Mouse (Mus musculus) erythroblast, embryonic 14.5 days (primary cell): ENCODE data around the gene Olfr890. TPM values are rescaled to one million over a fixed set of nuclear protein-coding genes. Genes with fewer than 3 reads are reported as not detected.
"Not testable (repeated sequence)": the region's sequence is repeated elsewhere in the genome, so short reads cannot be mapped to it uniquely, and the experiment has no call there.

Experiments used
- H3K27me3 ChIP-seq: 2 replicates; pipeline ENCODE4 v1.6.1; 2012; ENCODE audit warnings: inconsistent platforms; ENCODE audit not compliant: control insufficient read depth
- H3K36me3 ChIP-seq: 2 replicates; pipeline ENCODE4 v1.6.1; 2012; ENCODE audit warnings: mild to moderate bottlenecking, inconsistent platforms; ENCODE audit not compliant: control insufficient read depth
- H3K4me1 ChIP-seq: 2 replicates; pipeline ENCODE4 v1.6.1; 2012; ENCODE audit warnings: inconsistent platforms; ENCODE audit not compliant: control insufficient read depth
- H3K4me3 ChIP-seq: replicated peaks from 2 replicates; pipeline ENCODE3; 2012; ENCODE audit warnings: moderate library complexity, mild to moderate bottlenecking, inconsistent platforms
- H3K9me3 ChIP-seq: 2 replicates; pipeline ENCODE4 v1.6.1; 2012; ENCODE audit warnings: low read length, inconsistent platforms, mixed read lengths; ENCODE audit not compliant: control insufficient read depth
- GATA1 ChIP-seq: IDR thresholded peaks from 2 replicates; pipeline ENCODE4 v1.6.1; 2012; ENCODE audit warnings: low read length, inconsistent platforms, mixed read lengths
- TAL1 ChIP-seq: IDR thresholded peaks from 3 replicates; pipeline ENCODE4 v1.6.1; 2012; ENCODE audit warnings: low read length, inconsistent platforms, mixed read lengths
- polyA plus RNA-seq: library from polyadenylated mRNA; stranded (reverse); fragments of >175 nt; gene quantifications from 2 replicates; pipeline ENCODE4 v1.2.3, GENCODE M21; 2012

Olfr890 gene
- not detected in 2 replicates for polyA plus RNA-seq

DNA sequence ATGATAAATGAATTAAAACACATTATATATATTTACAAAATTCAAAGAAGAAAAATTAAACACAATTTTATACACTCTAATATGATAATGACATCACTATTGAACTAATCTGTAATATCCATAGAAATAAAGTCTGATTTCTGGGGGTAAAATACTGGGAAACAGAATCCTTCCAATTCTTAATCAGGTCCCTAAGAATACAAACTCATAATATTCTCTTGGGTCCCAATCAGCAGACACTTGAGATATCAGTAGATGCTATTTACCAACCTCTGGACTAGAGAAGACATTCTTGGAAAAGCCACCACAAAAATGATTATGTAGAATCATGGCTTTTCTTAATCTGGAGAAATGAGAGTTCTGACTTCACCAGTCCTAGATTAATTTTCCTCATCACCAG is at the start of gene Olfr890:
Olfr890 (plus strand) TSS at position 301 of the 400 bp plus-strand sequence.
- TF ChIP-seq TAL1 (no peak), GATA1 (no peak)
- Histone ChIP-seq H3K9me3 (no peaks in the 10 kb centered on the region), H3K36me3 (no peaks in the 10 kb centered on the region), H3K4me3 (no peak within 1 kb of the TSS), H3K27me3 (no peaks in the 10 kb centered on the region), H3K4me1 (no peaks in the 10 kb centered on the region)

DNA sequence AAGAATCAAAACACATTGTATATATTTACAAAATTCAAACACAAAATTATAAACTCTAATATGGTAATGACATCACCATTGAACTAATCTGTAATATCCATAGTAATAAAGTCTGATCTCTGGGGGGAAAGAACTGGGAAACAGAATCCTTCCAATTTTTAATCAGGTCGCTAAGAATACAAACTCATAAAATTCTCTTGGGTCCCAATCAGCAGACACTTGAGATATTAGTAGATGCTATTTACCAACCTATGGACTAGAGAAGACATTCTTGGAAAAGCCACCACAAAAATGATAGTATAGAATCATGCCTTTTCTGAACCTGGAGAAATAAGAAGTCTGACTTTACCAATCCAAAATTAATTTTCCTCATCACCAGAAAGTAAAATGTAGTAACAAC is 34.5 kb upstream of the Olfr890 start, which contains the start of gene Olfr888:
Olfr888 (plus strand) TSS at position 301 of the 400 bp plus-strand sequence.
- Histone ChIP-seq H3K27me3 (no peaks in the 10 kb centered on the region), H3K9me3 (no peaks in the 10 kb centered on the region), H3K4me1 (no peaks in the 10 kb centered on the region), H3K4me3 (no peak within 1 kb of the TSS), H3K36me3 (no peaks in the 10 kb centered on the region)
- TF ChIP-seq TAL1 (no peak), GATA1 (no peak)

DNA sequence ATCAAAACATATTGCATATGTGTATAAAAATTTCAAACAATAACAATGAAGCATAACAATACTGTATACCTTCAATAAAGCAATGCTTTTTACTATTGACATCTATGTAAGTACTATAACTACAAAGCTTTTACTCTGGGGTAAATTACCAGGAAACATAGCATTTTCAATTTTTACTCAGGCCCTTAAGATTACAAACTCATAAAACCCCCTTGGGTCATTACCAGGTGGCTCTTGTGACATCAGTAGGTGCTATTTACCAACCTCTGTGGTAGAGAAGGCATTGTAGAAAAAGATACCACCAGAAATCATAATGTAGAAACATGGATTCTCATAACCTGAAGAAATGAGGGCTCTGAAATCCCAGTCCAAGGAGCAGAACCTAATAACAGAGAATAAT is 27.4 kb upstream of the Olfr890 start, which contains the start of gene Olfr889:
Olfr889 (plus strand) TSS at position 301 of the 400 bp plus-strand sequence.
- Histone ChIP-seq H3K9me3 (no peaks in the 10 kb centered on the region), H3K4me1 (no peaks in the 10 kb centered on the region), H3K36me3 (no peaks in the 10 kb centered on the region), H3K27me3 (no peaks in the 10 kb centered on the region), H3K4me3 (no peak within 1 kb of the TSS)
- TF ChIP-seq GATA1 (no peak), TAL1 (no peak)

DNA sequence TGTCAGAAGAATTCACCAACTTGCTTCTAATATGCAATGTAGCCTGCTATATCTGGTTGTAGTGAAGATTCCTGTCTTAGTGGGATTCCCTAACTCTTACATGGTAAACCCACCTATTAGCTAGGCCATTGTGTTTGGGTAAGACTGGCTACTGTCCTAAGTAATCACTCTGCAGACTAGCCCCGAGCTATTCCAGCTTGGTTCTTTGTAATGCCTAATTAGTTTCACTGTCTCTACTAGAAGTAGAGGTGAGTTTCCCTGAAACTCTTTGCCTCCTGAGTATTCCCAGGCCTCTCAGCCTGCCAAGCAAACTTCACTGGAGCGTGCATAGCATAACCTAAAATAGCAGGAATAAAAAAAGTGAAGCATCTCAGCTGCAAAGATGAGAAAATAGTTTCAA is 26.0 kb downstream of the Olfr890 start:
- not testable (repeated sequence) for H3K9me3 ChIP-seq, H3K4me3 ChIP-seq, H3K36me3 ChIP-seq, H3K4me1 ChIP-seq, H3K27me3 ChIP-seq

DNA sequence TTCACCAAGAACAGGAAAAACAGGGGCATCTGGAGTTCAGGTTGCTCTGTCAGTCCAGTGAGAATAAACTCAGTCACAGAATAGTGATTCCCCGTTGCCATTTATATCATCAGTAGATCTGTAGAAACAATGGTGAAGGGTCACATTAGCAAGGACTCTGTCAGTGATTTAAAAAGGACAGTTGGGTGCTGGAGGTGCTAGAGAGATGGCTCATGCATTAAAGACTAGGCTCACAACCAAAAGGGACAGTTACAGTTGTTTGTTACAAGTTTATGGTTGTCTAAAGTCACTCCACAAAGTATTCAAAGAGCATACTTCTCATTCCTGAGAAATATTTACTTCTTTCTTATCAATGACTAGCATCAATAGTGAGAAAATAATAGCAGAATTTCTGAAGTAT is 38.4 kb downstream of the Olfr890 start, which contains the start of gene Olfr891:
Olfr891 (minus strand) TSS at position 101 of the 400 bp plus-strand sequence.
- H3K9me3 ChIP-seq, result 0 out of 2 replicates have a peak, but pooled peaks cover 6% of the 10 kb centered on the region
- no peaks in the 10 kb centered on the region for H3K4me1 ChIP-seq
- no peaks in the 10 kb centered on the region for H3K27me3 ChIP-seq
- H3K36me3 ChIP-seq, result no peaks in the 10 kb centered on the region
- H3K4me3 ChIP-seq, result no peak within 1 kb of the TSS
- TF ChIP-seq GATA1, result no peak
- TF ChIP-seq TAL1, result no peak

Other genes with a start within 250 kb of the Olfr890 start
- not detected in 2 replicates for gene Olfr145, start 245.8 kb upstream of the Olfr890 start, polyA plus RNA-seq
- not detected in 2 replicates for gene Olfr878, start 224.7 kb upstream of the Olfr890 start, polyA plus RNA-seq
- gene Olfr881, start 150.7 kb upstream of the Olfr890 start, polyA plus RNA-seq, result not detected in 2 replicates
- not detected in 2 replicates for gene Olfr883, start 116.7 kb upstream of the Olfr890 start, polyA plus RNA-seq
- not detected in 2 replicates for gene Olfr884, start 96.0 kb upstream of the Olfr890 start, polyA plus RNA-seq
- not detected in 2 replicates for gene Olfr885, start 81.2 kb upstream of the Olfr890 start, polyA plus RNA-seq
- not detected in 2 replicates for gene Olfr887, start 58.4 kb upstream of the Olfr890 start, polyA plus RNA-seq
- gene Olfr888, start 34.4 kb upstream of the Olfr890 start, polyA plus RNA-seq, result not detected in 2 replicates
- not detected in 2 replicates for gene Olfr889, start 27.3 kb upstream of the Olfr890 start, polyA plus RNA-seq
- gene Olfr891, start 38.3 kb downstream of the Olfr890 start, polyA plus RNA-seq, result not detected in 2 replicates
- not detected in 2 replicates for gene Olfr893, start 65.8 kb downstream of the Olfr890 start, polyA plus RNA-seq
- not detected in 2 replicates for gene Olfr894, start 75.5 kb downstream of the Olfr890 start, polyA plus RNA-seq
- not detected in 2 replicates for gene Olfr143, start 110.3 kb downstream of the Olfr890 start, polyA plus RNA-seq
- gene Olfr895, start 125.3 kb downstream of the Olfr890 start, polyA plus RNA-seq, result not detected in 2 replicates
- gene Olfr896-ps1, start 148.6 kb downstream of the Olfr890 start, polyA plus RNA-seq, result not detected in 2 replicates
- not detected in 2 replicates for gene Olfr25, start 186.5 kb downstream of the Olfr890 start, polyA plus RNA-seq
- gene Olfr898, start 205.9 kb downstream of the Olfr890 start, polyA plus RNA-seq, result not detected in 2 replicates
- not detected in 2 replicates for gene Olfr250, start 224.4 kb downstream of the Olfr890 start, polyA plus RNA-seq
- not detected in 2 replicates for gene Olfr251, start 234.6 kb downstream of the Olfr890 start, polyA plus RNA-seq